Mouse (Mus musculus) spleen, postnatal 14 days (tissue): ENCODE results near the gene Clgn.
A peak's percentile ranks its signal among the peaks of the same experiment; 100 is the strongest.
"Not testable (repeated sequence)": the region's sequence is repeated elsewhere in the genome, so short reads cannot be mapped to it uniquely, and the experiment has no call there.

Source experiments
- DNase-seq, 2 experiments: peaks; one replicate each; pipeline ENCODE4 v3.0.0; 2021 to 2022; ENCODE audit warnings: low spot score in 2 of 2

The Clgn gene

DNA sequence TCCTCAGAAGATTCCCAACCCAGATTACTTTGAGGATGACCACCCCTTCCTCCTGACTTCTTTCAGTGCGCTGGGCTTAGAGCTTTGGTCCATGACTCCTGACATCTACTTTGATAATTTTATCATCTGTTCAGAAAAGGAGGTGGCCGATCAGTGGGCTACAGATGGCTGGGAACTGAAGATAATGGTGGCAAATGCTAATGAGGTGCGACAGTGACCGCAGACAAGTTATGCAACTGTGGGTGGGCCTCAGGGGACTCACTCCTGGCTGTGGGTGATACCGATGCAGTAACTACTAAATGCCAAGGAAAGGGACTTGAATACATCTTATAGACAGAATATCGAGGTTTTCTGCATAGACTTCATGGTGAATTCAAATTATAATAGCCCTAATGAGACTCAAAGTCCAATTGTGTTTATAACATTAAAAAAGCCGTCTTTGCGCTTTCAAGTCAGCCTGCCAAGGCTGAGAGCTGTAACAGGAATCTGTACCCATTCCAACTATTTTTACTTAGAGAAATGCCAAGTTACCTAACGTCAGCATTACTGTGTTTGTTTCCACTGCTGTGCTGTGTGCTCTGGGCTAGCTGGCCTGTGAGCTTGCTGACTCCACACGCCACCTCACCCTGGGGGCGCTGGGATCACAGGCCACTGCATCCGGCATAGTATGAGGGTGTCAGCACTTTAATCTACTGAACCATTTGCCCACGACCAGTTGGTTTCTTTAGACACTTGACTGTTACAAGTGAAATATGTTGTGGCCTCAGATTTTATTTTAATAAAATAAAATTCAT, 33.6 kb downstream of the Clgn start:
- no peak for DNase-seq

DNA sequence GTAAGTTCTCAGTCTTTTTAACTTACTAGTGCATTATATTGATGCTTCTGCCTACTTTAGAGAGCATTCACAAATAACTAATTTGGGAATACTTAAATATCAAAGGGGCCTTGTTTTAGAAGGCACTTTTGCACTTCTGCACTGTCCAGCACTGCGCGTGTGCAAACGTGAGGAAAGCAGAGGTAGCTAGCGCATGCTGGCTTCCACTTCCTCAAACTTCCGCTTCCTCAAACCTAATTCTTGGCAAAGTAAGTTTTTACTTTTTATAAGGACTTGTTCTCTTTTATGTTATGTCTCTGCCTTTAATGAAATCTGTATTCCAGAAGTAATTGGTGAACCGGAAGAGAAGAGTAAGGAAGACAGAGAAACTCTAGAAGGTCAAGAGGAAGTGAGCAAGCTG, 35.5 kb downstream of the Clgn start:
- DNase-seq = no peak

DNA sequence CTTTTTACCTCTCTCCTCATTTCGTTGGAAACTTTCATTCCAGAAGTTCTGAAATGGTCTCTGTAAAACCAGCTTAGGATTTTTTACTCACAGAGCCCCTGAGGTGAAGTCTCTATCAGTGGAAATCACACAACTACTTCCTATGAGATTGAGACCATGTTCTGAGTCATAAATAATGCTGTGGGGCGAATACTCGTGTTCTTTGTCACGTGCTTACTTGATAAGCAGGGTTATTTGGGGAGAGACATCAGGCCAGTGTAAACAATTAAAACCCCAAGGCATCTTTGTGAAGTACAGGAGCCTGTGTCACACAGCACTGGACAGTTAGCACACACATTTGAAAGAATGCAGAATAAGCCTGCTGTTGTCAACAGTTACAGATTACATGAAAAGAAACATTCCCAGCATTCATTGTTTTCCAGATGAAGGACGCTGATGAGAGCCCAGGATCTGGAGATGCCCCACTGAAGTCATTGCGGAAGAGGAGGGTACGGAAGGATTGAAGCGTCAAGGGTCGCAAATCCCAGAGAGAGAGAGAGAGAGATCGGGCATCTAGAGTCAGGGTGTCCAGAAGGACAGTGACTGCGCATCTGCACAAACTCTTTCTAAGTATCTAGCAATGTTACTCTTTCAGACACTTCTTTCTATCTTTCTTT, 36.6 kb downstream of the Clgn start:
- no peak for DNase-seq

DNA sequence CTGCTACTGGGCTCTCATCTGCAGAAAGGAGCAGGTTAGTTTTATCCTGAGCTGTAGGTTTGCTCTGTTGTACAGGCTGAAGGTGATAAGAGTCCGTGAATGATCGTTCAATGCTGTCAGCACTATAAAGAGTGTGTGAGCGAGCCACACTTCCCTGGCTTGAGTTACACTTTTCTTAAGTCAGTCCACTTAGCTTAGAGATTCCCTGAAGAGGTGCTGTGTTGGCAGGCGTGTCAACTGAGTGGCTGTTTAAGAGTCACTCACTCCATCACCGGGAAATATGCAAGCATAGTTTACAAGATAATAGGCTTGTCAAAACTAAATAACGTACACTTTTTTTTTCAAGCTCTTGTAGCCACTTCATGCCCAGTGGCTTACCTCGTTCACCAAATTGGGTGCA, 37.3 kb downstream of the Clgn start:
- no peak for DNase-seq

DNA sequence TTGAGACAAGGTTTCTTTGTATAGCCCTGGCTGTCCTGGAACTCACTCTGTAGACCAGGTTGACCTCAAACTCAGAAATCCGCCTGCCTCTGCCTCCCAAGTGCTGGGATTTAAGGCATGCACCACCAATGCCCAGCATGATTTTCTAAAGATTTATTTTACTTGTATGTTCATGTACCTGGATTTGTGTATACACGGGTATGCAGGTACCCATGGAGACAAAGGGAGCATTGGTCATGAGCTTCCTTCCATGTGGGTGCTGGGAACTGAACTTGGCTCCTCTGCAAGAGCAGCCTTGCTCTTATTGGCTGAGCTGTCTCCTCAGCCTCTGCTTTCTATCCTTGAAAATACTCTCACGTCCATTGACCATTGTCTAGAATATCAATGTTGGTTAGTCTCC, 39.0 kb downstream of the Clgn start:
- DNase-seq = not testable (repeated sequence)

DNA sequence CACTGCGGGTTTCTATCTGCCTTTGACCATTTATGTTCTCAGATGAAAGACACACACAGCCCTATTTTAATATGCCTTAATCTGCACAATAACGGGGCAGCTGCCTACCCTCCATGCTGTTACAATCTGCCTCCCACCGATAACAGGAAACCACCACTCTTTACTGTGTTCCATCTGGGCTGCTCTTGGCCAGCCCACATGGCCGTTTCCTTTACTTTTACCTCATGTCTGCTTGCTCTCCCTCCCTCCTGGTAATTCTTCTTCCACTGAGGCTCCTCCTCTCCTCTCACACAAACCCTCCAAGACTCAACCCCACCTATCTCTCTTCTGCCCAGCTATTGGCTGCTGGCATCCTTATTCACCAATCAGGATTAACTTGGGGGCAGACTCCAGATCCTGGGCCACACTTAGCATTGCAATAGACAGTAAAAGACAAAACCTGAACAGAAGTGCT, 39.4 kb downstream of the Clgn start:
- DNase-seq = no peak

DNA sequence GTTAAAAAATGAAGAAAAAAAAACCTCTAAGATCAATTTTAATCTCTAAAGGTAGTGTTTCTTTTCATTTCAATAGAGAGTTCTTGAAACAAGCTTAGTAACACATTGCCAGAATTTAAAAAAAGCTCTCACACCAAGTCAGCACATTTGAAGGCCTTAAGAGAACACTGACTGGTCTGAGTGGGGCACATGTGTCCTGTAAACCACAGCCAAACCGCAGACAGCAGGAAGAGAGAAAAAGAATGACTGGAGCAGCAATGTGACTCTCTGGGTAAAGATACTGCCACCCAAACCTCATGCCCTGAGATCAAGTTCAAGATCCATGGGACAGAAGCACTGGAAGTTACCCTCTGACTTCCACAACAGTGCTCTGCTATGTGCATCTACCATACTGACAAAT, 47.4 kb downstream of the Clgn start:
- DNase-seq = no peak

DNA sequence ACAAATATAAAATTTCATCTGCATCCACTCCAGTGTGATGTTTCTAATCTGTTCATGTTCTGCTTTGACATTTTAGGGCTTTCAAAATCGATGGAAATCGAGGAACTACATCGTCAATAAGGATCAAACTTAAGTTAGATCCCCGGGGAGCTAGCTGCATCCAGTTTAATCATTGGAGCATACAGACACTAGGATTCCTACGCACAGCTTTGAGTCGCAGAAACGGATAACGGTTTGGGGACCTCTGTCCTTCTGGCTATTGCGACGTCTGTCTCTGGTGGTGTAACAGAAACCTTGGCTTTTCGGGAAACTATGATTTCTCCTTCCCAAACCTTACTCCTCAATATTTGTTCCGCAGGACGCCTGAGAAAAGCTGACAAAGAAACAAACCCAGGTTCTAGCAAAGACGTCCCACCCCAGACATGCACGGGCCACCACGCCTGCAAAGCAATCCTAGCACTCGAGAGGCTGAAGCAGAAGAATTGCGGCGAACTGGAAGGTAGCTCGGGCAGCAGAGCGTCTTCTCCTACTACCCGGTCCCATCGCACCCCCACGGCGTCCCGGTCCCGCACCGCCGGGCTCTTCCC, 52.1 kb downstream of the Clgn start:
- peak in 1 of 2 experiments; percentile 31 for DNase-seq

DNA sequence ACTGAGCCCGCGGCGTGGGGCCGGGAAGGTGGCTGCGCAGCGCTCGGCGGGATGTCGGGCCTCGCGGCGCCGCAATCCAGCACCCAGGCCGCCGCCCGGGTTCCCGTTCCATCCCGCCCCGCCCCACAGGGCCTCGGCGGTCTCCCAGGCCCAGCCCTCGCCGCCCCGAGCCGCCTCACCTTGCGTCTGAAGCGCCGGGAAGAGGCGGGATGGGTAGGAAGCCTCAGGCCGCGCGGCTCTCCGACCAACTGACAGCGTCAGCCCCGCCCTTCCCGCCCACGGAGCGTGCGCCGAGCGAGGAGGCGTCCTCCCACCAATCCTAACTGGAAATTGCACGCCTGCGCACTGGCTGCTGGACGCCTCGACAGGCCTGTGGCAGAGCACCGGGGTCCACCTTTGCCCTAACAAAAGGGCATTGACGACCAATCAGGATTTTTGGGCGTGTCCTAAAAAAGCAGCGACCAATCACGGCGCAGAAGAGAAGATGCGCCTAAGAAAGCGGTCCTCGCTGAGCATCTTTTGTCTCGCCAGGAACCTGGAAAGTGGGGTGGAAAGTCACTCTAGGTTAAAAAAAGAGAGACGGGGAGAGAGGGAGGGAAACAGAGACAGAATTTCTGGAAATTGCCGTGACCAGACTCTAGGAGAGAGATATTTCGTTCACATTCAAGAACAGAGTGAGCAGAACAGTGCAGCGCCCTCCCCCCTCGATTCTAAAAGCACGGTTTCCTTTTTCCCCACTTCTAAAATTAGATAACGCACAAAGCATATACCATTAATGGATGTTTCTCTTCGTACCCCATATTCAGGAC, 52.8 kb downstream of the Clgn start:
- DNase-seq = peak; percentile 92 to 94

DNA sequence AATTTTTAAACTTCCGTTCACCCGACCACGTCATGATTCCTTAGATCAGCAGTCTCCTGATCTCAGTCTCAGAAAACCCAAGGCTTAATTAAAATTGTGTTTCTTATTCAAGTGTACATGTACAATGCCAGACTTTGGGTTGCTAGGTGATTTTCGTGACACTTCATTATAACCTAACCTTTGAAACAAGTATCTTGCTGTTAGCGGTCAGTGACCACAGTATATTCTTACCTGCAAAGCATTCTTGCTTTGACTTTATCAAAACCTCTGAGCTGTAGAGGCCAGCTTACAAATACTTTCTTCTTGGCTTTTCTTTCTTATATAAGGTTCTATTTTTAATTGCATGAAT, 53.4 kb downstream of the Clgn start:
- DNase-seq = no peak

DNA sequence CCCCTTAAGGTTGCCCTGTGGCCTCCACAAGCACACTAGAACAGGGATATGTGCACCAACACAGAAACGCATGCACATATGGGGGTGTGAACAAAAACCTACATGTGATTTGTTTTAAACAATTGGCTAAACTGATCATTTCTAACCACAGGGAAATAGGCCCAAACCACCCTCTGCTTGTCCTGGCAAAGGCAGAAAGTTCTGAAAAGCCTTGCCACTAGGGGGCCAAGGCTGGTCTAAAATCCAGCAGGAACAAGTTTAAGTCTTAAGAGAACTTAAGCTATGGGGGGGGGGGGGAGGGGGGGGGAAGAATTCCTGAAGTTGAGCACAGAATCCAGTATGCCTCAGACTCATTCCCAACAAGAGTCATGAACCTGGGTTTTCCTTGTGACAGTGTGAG, 60.3 kb downstream of the Clgn start:
- DNase-seq = no peak

DNA sequence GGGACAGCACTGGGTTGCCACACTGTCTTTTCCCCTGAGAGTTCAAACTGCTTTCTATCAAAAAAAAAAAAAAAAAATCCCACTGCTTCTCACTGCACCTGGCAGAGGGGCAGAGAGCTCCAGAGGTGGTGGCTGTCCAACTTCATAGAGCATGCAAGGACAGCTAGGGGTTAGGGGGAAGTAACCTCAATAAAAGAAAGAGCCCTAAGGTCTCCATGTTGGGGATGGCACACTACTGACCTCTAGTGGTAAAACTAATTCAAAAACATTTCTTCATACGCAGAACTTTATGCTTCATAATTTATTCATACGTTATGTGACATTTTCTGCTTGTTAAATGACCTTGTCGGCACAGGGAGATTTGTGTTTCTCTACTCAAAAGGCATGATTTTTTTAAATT, 61.4 kb downstream of the Clgn start:
- no peak for DNase-seq

DNA sequence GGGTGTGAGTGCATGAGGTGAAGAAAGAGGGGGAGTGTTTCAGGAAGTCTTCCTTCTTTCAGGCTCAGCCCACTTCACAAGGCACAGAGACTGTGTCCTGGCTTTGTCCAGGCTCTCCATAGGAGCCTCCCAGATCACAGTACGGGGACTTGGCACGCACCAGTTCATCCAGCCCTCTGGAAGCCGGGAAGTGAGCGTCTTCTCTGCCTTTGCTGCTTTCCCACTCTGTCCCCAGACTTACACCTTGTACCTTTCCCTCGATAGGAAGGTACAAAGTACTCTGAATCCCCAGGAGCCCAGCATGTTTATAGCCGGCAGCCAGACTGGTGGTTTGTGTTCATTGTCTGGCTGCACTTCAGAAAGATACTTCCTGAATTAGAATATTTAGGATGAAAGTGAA, 67.5 kb downstream of the Clgn start:
- DNase-seq = no peak

DNA sequence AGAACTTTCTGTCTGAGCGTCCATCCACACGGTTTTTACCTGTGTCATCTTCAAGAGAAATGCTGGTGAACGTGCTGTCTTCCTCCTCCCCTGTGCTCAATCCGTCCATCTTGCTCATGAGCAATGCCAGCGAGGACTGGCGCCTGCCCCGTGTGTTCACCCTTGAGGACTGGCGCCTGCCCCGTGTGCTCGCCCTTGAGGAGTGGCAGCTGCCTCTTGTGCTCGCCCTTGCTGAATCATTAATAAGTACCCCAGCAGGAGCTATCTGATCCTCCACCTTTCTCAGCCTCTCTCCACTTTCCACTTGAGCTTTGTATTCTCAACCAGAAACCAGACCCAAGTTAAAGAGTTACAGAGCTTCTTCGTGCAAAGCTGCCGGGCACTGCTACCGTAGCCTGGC, 68.6 kb downstream of the Clgn start, which contains the start of gene Scoc:
Gene Scoc (minus strand): TSS at position 170 of the 400 bp plus-strand sequence.
- no peak for DNase-seq

DNA sequence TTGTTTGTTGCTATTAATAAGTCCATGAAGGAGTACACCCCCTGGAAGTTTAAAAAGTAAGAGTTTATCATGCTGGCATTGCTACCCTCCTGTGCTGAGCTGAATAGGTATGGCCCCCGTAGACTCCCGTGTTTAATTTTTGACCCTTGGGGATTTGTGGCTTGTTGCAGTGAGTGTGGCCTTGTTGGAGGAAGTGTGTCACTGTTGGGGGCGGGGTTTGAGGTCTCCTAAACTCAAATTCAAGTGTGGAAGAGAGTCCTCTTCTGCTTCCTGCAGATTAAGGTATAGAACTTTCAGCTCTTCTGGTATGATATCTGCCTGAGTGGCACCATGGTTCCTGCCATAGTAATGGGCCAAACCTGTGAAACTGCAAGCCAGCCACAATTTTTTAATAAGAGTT, 69.9 kb downstream of the Clgn start:
- no peak for DNase-seq
